Comparison of ENCODE assay signal across 1 mouse cellular context in the genomic region with DNA sequence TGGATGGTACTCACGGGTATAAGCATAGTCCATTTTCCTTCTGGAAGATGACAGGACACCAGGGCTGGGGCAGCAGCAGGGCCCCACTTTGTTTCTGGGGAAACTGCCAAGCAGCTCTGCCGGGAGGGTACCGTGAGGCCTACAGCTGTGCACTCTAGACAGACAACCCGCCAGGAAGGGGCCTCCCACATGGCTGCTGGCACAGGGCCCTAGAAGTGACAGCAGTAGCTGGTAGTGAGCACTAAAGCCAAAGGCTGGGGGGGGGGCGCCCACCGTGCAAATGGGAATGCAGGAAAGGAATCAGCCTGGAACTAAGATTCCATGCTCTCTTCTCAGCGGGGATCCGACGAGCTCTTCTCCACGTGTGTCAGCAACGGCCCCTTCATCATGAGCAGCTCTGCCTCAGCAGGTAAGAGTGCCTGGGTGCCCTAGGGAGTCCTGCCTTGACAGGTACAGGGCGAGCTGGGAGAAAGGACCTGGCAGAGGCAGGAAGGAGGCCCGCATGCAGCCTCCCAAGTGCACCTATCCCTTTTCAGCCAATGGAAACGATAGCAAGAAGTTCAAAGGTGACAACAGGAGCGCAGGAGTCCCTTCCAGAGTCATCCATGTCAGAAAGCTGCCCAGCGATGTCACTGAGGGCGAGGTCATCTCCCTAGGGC.
TF ChIP-seq lines count a peak whose summit lies in the region.

No protein-coding gene starts in this region.

TF ChIP-seq in MEL, 35 proteins besides CTCF, POLR2A, EP300 and RAD21:
- TF ChIP-seq SIN3A (IDR thresholded peaks at IDR 0.05; ENCODE audit: low read length) (peak; percentile 48; the same call in 1 of the 2 replicates), MYB (IDR thresholded peaks at IDR 0.05; ENCODE audit: low read depth, low read length) (no peak), MAX (IDR thresholded peaks at IDR 0.05; ENCODE audit: low read length) (peak; percentile 14; the same call in 1 of the 2 replicates), E2F4 (IDR thresholded peaks at IDR 0.05; ENCODE audit: borderline replicate concordance, low read depth, low read length) (no peak), NRF1 (IDR thresholded peaks at IDR 0.05; ENCODE audit: insufficient read depth, low read depth, low read length, poor library complexity, severe bottlenecking) (no peak), JUND (IDR thresholded peaks at IDR 0.05; ENCODE audit: low read depth, low read length) (no peak), ETS1 (IDR thresholded peaks at IDR 0.05; ENCODE audit: low read depth, low read length) (peak; percentile 46; the same call in 1 of the 2 replicates), NELFE (IDR thresholded peaks at IDR 0.05; ENCODE audit: low read depth, low read length) (no peak), CHD1 (IDR thresholded peaks at IDR 0.05; ENCODE audit: low read depth, low read length) (no peak), POLR2AphosphoS2 (IDR thresholded peaks at IDR 0.05; ENCODE audit: low read length) (peak; percentile 26; the same call in 1 of the 2 replicates), MAFK (IDR thresholded peaks at IDR 0.05; ENCODE audit: borderline replicate concordance, low read depth, low read length) (no peak), MXI1 (IDR thresholded peaks at IDR 0.05; ENCODE audit: low read depth, low read length) (peak; percentile 78)
